Mouse (Mus musculus): Measurements from ENCODE around the gene Zap70. TPM values are rescaled to one million over a fixed set of nuclear protein-coding genes. Genes with fewer than 3 reads are reported as not detected.

Gene Zap70
- 1 to 10 TPM; 2.3 TPM for total RNA-seq (2021)

GRCm38 (mm10) chr1:36761568-36761967, at the start of gene Zap70:
Zap70 (plus strand) TSS chr1:36761798.
- intact Hi-C loops (cut with DNase I), result no loop called here
- peak in 1 of 2 experiments; percentile 16 for DNase-seq (ENCODE audit: extremely low spot score in 1 of 2, low spot score in 2 of 2)

GRCm38 (mm10) chr1:36714311-36714710, 47.3 kb upstream of the Zap70 start, which contains the start of gene Actr1b:
Actr1b (minus strand) TSS chr1:36714422.
- intact Hi-C loops (cut with DNase I), result no loop called here
- DNase-seq (ENCODE audit: extremely low spot score in 1 of 2, low spot score in 2 of 2), result no peak

DNA sequence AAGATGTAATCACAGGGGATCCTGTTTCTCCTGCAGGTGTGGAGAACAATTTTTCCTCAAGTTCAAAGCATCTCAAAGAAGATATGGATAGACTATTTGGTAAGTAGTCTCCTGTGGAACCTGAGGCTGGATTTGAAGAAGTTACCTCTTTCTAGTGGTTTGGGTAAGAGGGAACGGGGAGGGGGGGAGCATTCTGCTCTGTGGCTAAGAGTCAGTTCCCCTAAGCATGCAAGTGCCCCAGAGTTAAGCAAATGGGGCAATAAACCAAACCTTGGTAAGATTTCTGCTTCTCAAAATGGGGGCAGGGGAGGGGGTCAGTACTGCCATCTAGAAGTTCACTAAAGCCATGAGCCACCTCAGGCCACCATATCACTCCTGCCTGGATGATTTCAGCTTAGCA, 42.8 kb upstream of the Zap70 start:
- DNase-seq (ENCODE audit: extremely low spot score in 1 of 2, low spot score in 2 of 2), result no peak
- intact Hi-C loops (cut with DNase I), result no loop called here

DNA sequence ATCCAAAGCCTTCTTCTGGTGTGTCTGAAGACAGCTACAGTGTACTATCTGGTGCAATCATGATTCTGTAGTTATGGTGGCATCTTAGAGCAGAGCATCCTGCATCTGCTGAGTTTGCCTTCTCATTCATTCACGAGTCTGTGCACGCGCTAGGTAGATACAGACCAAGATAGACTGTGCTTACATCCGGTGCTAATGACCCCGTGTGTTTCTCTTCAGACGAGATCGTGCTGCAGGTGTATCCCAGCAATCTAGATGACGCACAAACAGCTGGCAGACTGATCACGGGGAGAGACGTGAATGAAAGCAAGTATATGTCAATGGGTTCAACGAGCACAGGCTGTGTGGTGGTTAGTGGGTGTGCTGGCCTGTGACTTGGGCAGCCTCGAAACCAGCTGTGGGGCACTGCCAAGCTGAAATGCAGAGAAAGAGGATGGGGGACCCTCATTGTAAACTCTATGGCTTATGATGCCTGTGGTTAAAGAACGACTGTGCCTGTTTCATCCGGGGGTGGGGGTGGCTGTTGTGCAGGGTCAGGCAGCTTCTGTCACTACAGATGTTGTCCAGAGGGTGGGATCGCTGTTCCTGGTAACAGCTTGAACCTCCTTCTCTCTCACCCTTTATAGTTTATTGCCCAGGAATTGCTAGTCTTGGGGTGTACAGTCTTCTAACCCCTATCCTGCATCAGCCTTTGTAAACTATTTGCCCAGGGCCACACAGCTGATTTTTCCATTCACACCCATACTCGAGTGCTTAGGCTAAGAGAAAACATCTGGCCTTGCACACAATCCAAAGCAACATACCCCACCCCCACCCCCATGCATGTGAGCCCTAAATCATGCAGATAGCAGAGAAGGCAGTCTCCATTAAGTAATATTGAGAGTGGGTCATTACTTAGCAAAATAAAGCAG, 38.2 kb upstream of the Zap70 start:
- no peak for DNase-seq (ENCODE audit: extremely low spot score in 1 of 2, low spot score in 2 of 2)
- intact Hi-C loops (cut with DNase I), result no loop called here

DNA sequence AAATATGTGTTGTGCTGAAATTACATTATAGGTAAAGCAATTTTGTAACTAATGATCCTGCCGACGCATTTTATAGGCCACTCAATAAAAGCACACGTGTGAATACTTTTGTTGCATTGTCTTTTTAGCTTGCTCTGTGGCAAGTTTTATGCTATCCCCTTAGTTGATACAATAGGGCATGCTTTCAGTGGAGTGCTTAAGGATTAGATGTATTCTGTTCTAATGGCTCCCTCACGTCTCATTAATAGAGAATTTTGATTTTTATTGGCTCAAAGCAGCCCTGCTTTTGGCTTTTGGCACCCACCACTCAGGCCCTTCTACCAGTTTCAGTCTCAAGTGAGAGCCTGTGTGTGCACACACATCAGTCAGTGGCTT, 37.6 kb upstream of the Zap70 start:
- intact Hi-C loops (cut with DNase I), result no loop called here
- DNase-seq (ENCODE audit: extremely low spot score in 1 of 2, low spot score in 2 of 2), result no peak

DNA sequence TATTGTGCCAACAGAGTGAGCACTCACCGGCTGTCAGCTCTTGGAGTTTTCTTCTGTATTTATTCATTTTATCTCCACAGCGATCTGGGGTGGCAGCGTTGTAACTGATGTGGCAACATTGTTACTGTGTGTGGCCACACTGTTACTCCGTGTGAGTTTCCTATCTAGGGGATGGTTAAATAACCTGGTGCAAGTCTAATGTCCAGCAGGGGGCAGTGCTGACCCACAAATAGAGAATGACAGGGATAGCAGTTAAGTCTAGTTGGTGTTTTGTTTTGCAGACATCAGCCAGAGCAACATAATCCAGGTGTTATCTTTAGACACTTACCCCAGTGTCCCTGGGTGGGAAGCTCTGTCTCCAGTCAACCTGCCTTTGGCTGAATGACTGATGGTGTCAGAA, 24.3 kb upstream of the Zap70 start:
- intact Hi-C loops (cut with DNase I), result loop anchor here (5.0 kb wide), 1 partner anchor 515 kb away; no protein-coding TSS in a partner anchor

GRCm38 (mm10) chr1:36739231-36739630, 22.4 kb upstream of the Zap70 start:
- intact Hi-C loops (cut with DNase I), result loop anchor here (5.0 kb wide), 1 partner anchor 513 kb away; no protein-coding TSS in a partner anchor
- DNase-seq (ENCODE audit: extremely low spot score in 1 of 2, low spot score in 2 of 2), result no peak

More for the DNA sequence above, 24.3 kb upstream of the Zap70 start:
- DNase-seq (ENCODE audit: extremely low spot score in 1 of 2, low spot score in 2 of 2), result peak; percentile 80 to 84

GRCm38 (mm10) chr1:36743046-36743445, 18.6 kb upstream of the Zap70 start:
- intact Hi-C loops (cut with DNase I), result no loop called here
- no peak for DNase-seq (ENCODE audit: extremely low spot score in 1 of 2, low spot score in 2 of 2)

DNA sequence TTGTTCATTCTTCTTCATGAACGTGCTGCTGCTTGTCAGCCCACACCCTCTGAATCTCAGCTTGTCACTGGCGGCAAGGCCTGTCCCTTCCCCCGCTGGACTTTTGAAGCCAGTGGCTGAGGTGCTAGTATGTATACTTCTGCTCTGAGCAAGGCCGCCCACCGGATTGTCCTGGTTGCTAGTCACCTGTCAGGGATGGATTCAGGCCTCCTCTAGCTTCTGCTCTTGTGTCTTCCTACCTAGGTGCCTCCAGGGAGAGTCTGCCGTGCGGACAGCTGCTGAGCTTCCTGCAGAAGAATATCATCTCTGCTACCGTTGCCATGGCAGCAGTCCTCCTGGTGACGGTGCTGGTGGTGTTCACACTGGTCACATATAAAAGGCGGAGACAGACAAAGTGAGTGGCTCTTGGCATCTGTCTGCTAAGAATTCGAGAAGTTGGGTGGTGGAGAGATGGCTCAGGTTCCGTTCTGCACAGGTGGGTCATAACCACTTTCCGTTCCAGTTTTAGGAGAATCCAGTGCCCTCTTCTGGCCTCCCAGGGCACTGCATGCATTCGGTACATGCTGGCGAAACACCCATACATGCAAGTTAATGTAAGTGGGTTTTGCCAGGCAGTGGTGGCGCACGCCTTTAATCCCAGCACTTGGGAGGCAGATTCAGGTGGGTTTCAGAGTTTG, 17.2 kb upstream of the Zap70 start:
- intact Hi-C loops (cut with DNase I), result no loop called here
- DNase-seq (ENCODE audit: extremely low spot score in 1 of 2, low spot score in 2 of 2), result peak; percentile 70 to 73

- intact Hi-C loops (cut with DNase I), result no loop called here
- no peak for DNase-seq (ENCODE audit: extremely low spot score in 1 of 2, low spot score in 2 of 2)
Measured at GRCm38 (mm10) chr1:36745661-36746060, 15.9 kb upstream of the Zap70 start.

GRCm38 (mm10) chr1:36746452-36746851, 15.1 kb upstream of the Zap70 start:
- DNase-seq (ENCODE audit: extremely low spot score in 1 of 2, low spot score in 2 of 2), result peak in 1 of 2 experiments; percentile 58
- intact Hi-C loops (cut with DNase I), result no loop called here

DNA sequence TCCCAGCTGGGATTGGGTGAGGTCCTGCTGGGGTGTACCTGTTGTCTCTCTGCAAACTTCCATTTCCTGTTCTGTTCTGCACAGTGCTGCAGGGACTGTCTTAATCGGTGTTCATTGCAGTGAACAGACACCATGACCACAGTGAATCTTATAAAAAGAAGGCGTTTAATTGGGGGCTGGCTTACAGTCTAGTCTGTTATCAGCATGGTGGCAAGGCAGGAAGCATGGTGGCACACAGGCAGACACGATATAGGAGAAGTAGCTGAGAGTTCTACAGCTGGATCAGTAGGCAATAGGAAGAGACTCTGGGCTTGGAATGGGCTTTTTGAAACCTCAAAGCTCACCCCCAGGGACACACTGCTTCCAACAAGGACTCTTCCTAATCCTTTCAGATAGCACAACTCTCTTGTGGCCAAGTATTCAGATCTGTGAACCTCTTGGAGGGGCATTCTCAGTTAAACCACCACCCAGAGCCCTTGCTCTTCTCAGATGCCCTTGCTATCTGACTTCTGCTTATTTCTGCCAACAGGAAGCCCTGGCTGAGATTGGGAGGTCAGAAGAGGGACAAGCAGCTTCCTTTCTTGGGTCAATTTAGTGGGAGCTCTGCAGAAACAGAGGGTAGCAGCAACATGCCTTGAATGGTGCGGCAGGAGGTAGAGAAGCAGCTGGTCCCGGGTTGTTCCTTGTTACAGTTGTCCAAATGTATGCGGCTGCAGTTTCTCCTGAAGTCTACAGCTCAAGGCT, 7.5 kb upstream of the Zap70 start:
- DNase-seq (ENCODE audit: extremely low spot score in 1 of 2, low spot score in 2 of 2), result peak in 1 of 2 experiments; percentile 6
- intact Hi-C loops (cut with DNase I), result no loop called here

GRCm38 (mm10) chr1:36758553-36758952, 3.0 kb upstream of the Zap70 start:
- intact Hi-C loops (cut with DNase I), result no loop called here
- DNase-seq (ENCODE audit: extremely low spot score in 1 of 2, low spot score in 2 of 2), result peak in 1 of 2 experiments; percentile 10

- DNase-seq (ENCODE audit: extremely low spot score in 1 of 2, low spot score in 2 of 2), result peak in 1 of 2 experiments; percentile 9
Measured at GRCm38 (mm10) chr1:36759076-36759475, 2.5 kb upstream of the Zap70 start.

GRCm38 (mm10) chr1:36760401-36760800, 1.2 kb upstream of the Zap70 start:
- DNase-seq (ENCODE audit: extremely low spot score in 1 of 2, low spot score in 2 of 2), result peak in 1 of 2 experiments; percentile 10
- intact Hi-C loops (cut with DNase I), result no loop called here

More at GRCm38 (mm10) chr1:36759076-36759475, 2.5 kb upstream of the Zap70 start:
- intact Hi-C loops (cut with DNase I), result no loop called here

DNA sequence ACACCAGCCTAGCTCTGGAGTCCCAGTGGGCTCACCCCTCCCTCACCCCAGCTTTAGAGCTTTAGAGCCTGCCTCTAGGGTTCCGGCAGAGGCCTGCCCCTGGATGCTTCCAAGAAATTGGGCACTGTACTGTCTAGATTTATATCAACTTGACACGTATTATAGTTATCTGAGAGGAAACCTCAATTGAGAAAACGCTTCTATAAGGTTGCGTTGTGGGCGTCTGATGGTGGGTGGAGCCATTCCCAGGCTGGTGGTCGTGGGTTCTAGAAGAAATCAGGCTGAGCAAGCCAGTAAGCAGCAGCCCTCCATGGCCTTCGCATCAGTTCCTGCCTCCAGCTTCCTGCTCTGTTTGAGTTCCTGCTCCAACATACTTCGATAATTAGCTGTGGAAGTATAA, 537 bp upstream of the Zap70 start:
- intact Hi-C loops (cut with DNase I), result no loop called here
- peak in 1 of 2 experiments; percentile 9 for DNase-seq (ENCODE audit: extremely low spot score in 1 of 2, low spot score in 2 of 2)

GRCm38 (mm10) chr1:36766431-36767205, 5.0 kb downstream of the Zap70 start:
- DNase-seq (ENCODE audit: extremely low spot score in 1 of 2, low spot score in 2 of 2), result peak in 1 of 2 experiments; percentile 10
- intact Hi-C loops (cut with DNase I), result no loop called here

DNA sequence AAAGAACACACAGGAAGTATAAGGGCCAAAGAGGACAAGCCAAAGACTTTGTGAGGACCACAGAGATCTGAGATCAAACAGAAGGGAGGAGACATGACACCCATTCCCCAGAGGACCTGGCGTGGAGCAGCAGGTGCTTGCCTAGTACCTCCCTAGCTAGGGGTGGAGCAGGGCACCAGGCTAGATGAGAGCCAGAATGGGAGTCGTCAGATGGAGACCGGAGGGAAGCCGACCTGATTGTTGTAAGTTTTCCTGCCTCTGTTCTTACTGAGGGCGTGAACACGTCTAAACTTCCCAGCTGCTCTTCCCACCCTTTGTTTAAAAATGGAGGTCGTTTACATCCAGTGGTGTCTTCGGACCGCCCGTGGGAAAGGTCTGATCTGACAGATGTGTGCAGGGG, 5.7 kb downstream of the Zap70 start:
- DNase-seq (ENCODE audit: extremely low spot score in 1 of 2, low spot score in 2 of 2), result no peak
- intact Hi-C loops (cut with DNase I), result no loop called here
